Mouse (Mus musculus) liver, embryonic 14.5 days (tissue): Measurements from ENCODE around the gene Me1.

ENCODE experiments used
- CTCF ChIP-seq: IDR thresholded peaks from 2 replicates; pipeline ENCODE4 v1.5.1; 2016; ENCODE audit warnings: antibody characterized with exemption, low read depth, control low read depth
- EP300 ChIP-seq: IDR thresholded peaks from 2 replicates; pipeline ENCODE4 v1.6.1; 2016; ENCODE audit warnings: antibody characterized with exemption, low read depth

GRCm38 (mm10) chr9:86534071-86534470, 161.7 kb downstream of the Me1 start:
- TF ChIP-seq EP300 (no peak), CTCF (no peak)
